Mouse (Mus musculus): Measurements from ENCODE around the gene Gm5114.
"Not testable (repeated sequence)": the region's sequence is repeated elsewhere in the genome, so short reads cannot be mapped to it uniquely, and the experiment has no call there.

Gene Gm5114

GRCm38 (mm10) chr7:39413060-39413459 lies at the start of gene Gm5114:
TSS of gene Gm5114 (minus strand) at chr7:39413160.
- DNase-seq = not testable (repeated sequence)

- peak; percentile 9 to 12 for DNase-seq
Observed at GRCm38 (mm10) chr7:39455806-39456205, 42.8 kb upstream of the Gm5114 start.

- peak; percentile 88 to 94 for DNase-seq
Observed at GRCm38 (mm10) chr7:39449260-39450021, 36.5 kb upstream of the Gm5114 start.

GRCm38 (mm10) chr7:39448626-39449242 lies 35.8 kb upstream of the Gm5114 start:
- peak in 1 of 2 experiments; percentile 7 for DNase-seq

- DNase-seq = no peak
Observed at GRCm38 (mm10) chr7:39441237-39441636, 28.3 kb upstream of the Gm5114 start.

GRCm38 (mm10) chr7:39440362-39440761 lies 27.4 kb upstream of the Gm5114 start:
- no peak for DNase-seq

All from kidney, adult 8-10 months (tissue).